Mouse (Mus musculus): ENCODE results near the gene Gm813. TPM values are rescaled to one million over a fixed set of nuclear protein-coding genes. Genes with fewer than 3 reads are reported as not detected.
A peak's percentile ranks its signal among the peaks of the same experiment; 100 is the strongest.

Gene Gm813
- total RNA-seq, 1 experiment from 2014 or later: not detected

GRCm38 (mm10) chr16:58623114-58623513 lies 6.3 kb upstream of the Gm813 start:
- no peak for ATAC-seq (replicated peaks in 1 of 2; ENCODE audit: insufficient read depth in 1 of 2, low FRiP score in 2 of 2, low TSS enrichment in 1 of 2, low read depth in 1 of 2, poor library complexity in 2 of 2, severe bottlenecking in 2 of 2)

GRCm38 (mm10) chr16:58622377-58622776 lies 5.6 kb upstream of the Gm813 start:
- no peak for ATAC-seq (replicated peaks in 1 of 2; ENCODE audit: insufficient read depth in 1 of 2, low FRiP score in 2 of 2, low TSS enrichment in 1 of 2, low read depth in 1 of 2, poor library complexity in 2 of 2, severe bottlenecking in 2 of 2)

- ATAC-seq (replicated peaks in 1 of 2; ENCODE audit: insufficient read depth in 1 of 2, low FRiP score in 2 of 2, low TSS enrichment in 1 of 2, low read depth in 1 of 2, poor library complexity in 2 of 2, severe bottlenecking in 2 of 2): peak in 1 of 2 experiments; percentile 14; a peak in 1 of 4 replicates
Measured at GRCm38 (mm10) chr16:58617346-58617745, 568 bp upstream of the Gm813 start.

- ATAC-seq (replicated peaks in 1 of 2; ENCODE audit: insufficient read depth in 1 of 2, low FRiP score in 2 of 2, low TSS enrichment in 1 of 2, low read depth in 1 of 2, poor library complexity in 2 of 2, severe bottlenecking in 2 of 2): peak; percentile 75 to 83
Measured at GRCm38 (mm10) chr16:58612969-58613368, 3.8 kb downstream of the Gm813 start.

GRCm38 (mm10) chr16:58607101-58607500 lies 9.7 kb downstream of the Gm813 start:
- ATAC-seq (replicated peaks in 1 of 2; ENCODE audit: insufficient read depth in 1 of 2, low FRiP score in 2 of 2, low TSS enrichment in 1 of 2, low read depth in 1 of 2, poor library complexity in 2 of 2, severe bottlenecking in 2 of 2): no peak

GRCm38 (mm10) chr16:58604680-58605079 lies 12.1 kb downstream of the Gm813 start:
- peak; percentile 65 to 68; a peak in 3 of 4 replicates for ATAC-seq (replicated peaks in 1 of 2; ENCODE audit: insufficient read depth in 1 of 2, low FRiP score in 2 of 2, low TSS enrichment in 1 of 2, low read depth in 1 of 2, poor library complexity in 2 of 2, severe bottlenecking in 2 of 2)

GRCm38 (mm10) chr16:58603831-58604230 lies 12.9 kb downstream of the Gm813 start:
- no peak for ATAC-seq (replicated peaks in 1 of 2; ENCODE audit: insufficient read depth in 1 of 2, low FRiP score in 2 of 2, low TSS enrichment in 1 of 2, low read depth in 1 of 2, poor library complexity in 2 of 2, severe bottlenecking in 2 of 2)

GRCm38 (mm10) chr16:58600846-58601245 lies 15.9 kb downstream of the Gm813 start:
- ATAC-seq (replicated peaks in 1 of 2; ENCODE audit: insufficient read depth in 1 of 2, low FRiP score in 2 of 2, low TSS enrichment in 1 of 2, low read depth in 1 of 2, poor library complexity in 2 of 2, severe bottlenecking in 2 of 2): no peak

- ATAC-seq (replicated peaks in 1 of 2; ENCODE audit: insufficient read depth in 1 of 2, low FRiP score in 2 of 2, low TSS enrichment in 1 of 2, low read depth in 1 of 2, poor library complexity in 2 of 2, severe bottlenecking in 2 of 2): no peak
Measured at GRCm38 (mm10) chr16:58591299-58591698, 25.5 kb downstream of the Gm813 start.

- no peak for ATAC-seq (replicated peaks in 1 of 2; ENCODE audit: insufficient read depth in 1 of 2, low FRiP score in 2 of 2, low TSS enrichment in 1 of 2, low read depth in 1 of 2, poor library complexity in 2 of 2, severe bottlenecking in 2 of 2)
Measured at GRCm38 (mm10) chr16:58589444-58589843, 27.3 kb downstream of the Gm813 start.

GRCm38 (mm10) chr16:58573949-58574722 lies 42.6 kb downstream of the Gm813 start:
- ATAC-seq (replicated peaks in 1 of 2; ENCODE audit: insufficient read depth in 1 of 2, low FRiP score in 2 of 2, low TSS enrichment in 1 of 2, low read depth in 1 of 2, poor library complexity in 2 of 2, severe bottlenecking in 2 of 2): no peak

GRCm38 (mm10) chr16:58570694-58571264 lies 46.0 kb downstream of the Gm813 start:
- no peak for ATAC-seq (replicated peaks in 1 of 2; ENCODE audit: insufficient read depth in 1 of 2, low FRiP score in 2 of 2, low TSS enrichment in 1 of 2, low read depth in 1 of 2, poor library complexity in 2 of 2, severe bottlenecking in 2 of 2)

Other genes starting within 250 kb of the Gm813 start
- gene Dcbld2, start 208.5 kb downstream of the Gm813 start, total RNA-seq (2017): 0.94 and 2.5 TPM in 2 replicates
- gene St3gal6, start 92.7 kb downstream of the Gm813 start, total RNA-seq (2017): 8.4 and 17.6 TPM in 2 replicates
- gene E330017A01Rik, start 21.8 kb upstream of the Gm813 start, total RNA-seq (2017): not detected in 2 replicates
- 18.3 and 38.5 TPM in 2 replicates for gene Cpox, start 53.3 kb upstream of the Gm813 start, total RNA-seq (2017)
- not detected in 2 replicates for gene Gpr15, start 102.1 kb upstream of the Gm813 start, total RNA-seq (2017)
- gene Cldnd1, start 110.9 kb upstream of the Gm813 start, total RNA-seq (2017): 22.6 and 58.0 TPM in 2 replicates
- gene Olfr172, start 146.2 kb upstream of the Gm813 start, total RNA-seq (2017): not detected in 2 replicates
- gene Olfr173, start 183.3 kb upstream of the Gm813 start, total RNA-seq (2017): not detected in 2 replicates
- gene Olfr175-ps1, start 209.8 kb upstream of the Gm813 start, total RNA-seq (2017): not detected in 2 replicates